Mouse (Mus musculus) embryonic facial prominence, embryonic 10.5 days (tissue): ENCODE measurements around the gene Cfhr1. TPM values are rescaled to one million over a fixed set of nuclear protein-coding genes. Genes with fewer than 3 reads are reported as not detected.

Source experiments
- DNase-seq: peaks from one replicate; pipeline ENCODE4 v3.0.0-alpha.2; 2017; ENCODE audit warnings: low spot score
- H3K27ac ChIP-seq: fragments of 300-500 bp; sonication (generic); replicated peaks from 2 replicates; pipeline ENCODE4 v1.5.1; 2016; ENCODE audit warnings: mild to moderate bottlenecking
- H3K27me3 ChIP-seq: fragments of 300-500 bp; sonication (generic); replicated peaks from 2 replicates; pipeline ENCODE4 v1.6.1; 2016; ENCODE audit warnings: low read depth, mild to moderate bottlenecking; ENCODE audit not compliant: poor library complexity, severe bottlenecking
- H3K36me3 ChIP-seq: fragments of 300-500 bp; sonication (generic); replicated peaks from 2 replicates; pipeline ENCODE4 v1.6.1; 2016; ENCODE audit warnings: mild to moderate bottlenecking, moderate library complexity
- H3K4me1 ChIP-seq: fragments of 300-500 bp; sonication (generic); 2 replicates; pipeline ENCODE4 v1.6.1; 2016
- H3K4me3 ChIP-seq: fragments of 300-500 bp; sonication (generic); 2 replicates; pipeline ENCODE4 v1.5.1; 2016; ENCODE audit warnings: mild to moderate bottlenecking, moderate library complexity
- H3K9me3 ChIP-seq: fragments of 300-500 bp; sonication (generic); 2 replicates; pipeline ENCODE4 v1.6.1; 2016; ENCODE audit warnings: mild to moderate bottlenecking
- WGBS: fragments of 180-500 bp; shearing (Covaris S2); methylation state at CpG from one replicate; pipeline ENCODE4 v1.1.7; 2016; 5-methylcytosine and 5-hydroxymethylcytosine counted together
- polyA plus RNA-seq: library from polyadenylated mRNA; unstranded; fragments of >200 nt; fragmentation: Nextera tagmentation; extraction: Ambion mirVana; gene quantifications from 2 replicates; pipeline ENCODE4 v1.2.1, GENCODE M21; 2016

The Cfhr1 gene
- not detected in 2 replicates for polyA plus RNA-seq

DNA sequence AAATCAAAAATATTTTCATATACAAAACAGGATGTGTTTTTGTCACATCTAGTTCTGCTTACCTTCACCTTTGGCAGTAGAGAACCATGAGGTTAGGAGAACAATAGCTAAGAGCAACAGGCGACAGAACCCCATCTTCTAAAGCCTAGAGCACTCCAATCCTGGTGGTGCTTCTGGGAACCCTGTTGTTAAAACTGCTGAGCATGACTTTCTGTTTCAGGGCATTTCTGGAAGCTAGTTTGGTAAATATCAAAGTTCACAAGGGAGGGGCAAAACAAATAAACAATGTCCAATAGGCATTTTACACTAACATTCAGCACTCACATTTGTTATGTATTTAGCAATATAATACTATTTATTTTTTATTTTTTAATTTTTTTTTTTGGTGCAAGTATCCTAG, at the start of gene Cfhr1:
TSS of gene Cfhr1 (minus strand) at position 249 of the 400 bp plus-strand sequence.
- Histone ChIP-seq H3K4me1 (no peaks in the 10 kb centered on the region), H3K9me3 (no peaks in the 10 kb centered on the region), H3K4me3 (no peak within 1 kb of the TSS), H3K27me3 (no peaks in the 10 kb centered on the region), H3K27ac (no peak within 1 kb of the TSS), H3K36me3 (no peaks in the 10 kb centered on the region)
- WGBS, result 69% methylated on average over 1 of the region's 1 CpGs
- no peak for DNase-seq

DNA sequence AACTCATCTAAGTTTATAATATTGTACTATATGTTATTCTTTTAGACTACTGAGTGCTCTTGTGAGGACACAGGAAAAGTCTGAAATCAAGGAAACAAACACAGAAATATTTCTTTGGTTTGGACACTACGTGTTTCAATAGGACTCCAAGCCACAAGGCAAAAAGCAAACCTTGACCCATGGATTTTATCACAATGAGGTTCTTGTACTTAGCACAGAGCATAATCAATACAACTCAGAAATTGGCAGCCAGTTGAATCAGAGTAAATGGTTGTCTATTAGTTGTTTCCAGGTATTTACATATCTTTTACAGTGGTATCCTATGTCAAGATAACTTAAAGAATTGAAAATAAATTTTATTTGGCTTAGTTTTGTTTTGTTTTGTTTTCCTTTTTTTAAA, 8.8 kb downstream of the Cfhr1 start:
- H3K27me3 ChIP-seq, result no peaks in the 10 kb centered on the region
- 78% methylated on average over 1 of the region's 1 CpGs for WGBS
- H3K4me1 ChIP-seq, result no peaks in the 10 kb centered on the region
- H3K4me3 ChIP-seq, result no peak overlapping the region
- no peaks in the 10 kb centered on the region for H3K9me3 ChIP-seq
- no peak overlapping the region for H3K27ac ChIP-seq
- H3K36me3 ChIP-seq, result no peaks in the 10 kb centered on the region
- DNase-seq, result no peak

DNA sequence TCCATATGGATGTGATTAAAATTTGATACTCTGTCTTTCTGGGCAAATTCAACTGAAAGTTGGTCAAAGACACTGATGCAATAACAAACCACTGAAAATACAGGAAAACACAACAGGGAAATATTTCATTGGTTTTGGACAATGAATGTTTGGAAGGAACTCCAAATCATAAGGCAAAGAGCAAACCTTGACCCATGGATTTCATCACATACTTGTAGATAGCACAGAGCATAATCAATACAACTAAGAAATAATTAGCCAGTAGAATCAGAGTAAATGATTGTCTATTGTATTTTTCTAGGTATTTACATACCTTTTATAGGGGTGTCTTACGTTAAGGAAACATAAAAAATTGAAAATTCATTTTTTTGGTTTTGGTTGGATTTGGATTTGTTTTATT, 11.5 kb downstream of the Cfhr1 start:
- Histone ChIP-seq H3K36me3 (no peaks in the 10 kb centered on the region), H3K9me3 (no peaks in the 10 kb centered on the region), H3K4me3 (no peak overlapping the region), H3K27ac (no peak overlapping the region), H3K4me1 (no peaks in the 10 kb centered on the region), H3K27me3 (no peaks in the 10 kb centered on the region)
- DNase-seq, result no peak
- WGBS, result 84% methylated on average over 1 of the region's 1 CpGs

DNA sequence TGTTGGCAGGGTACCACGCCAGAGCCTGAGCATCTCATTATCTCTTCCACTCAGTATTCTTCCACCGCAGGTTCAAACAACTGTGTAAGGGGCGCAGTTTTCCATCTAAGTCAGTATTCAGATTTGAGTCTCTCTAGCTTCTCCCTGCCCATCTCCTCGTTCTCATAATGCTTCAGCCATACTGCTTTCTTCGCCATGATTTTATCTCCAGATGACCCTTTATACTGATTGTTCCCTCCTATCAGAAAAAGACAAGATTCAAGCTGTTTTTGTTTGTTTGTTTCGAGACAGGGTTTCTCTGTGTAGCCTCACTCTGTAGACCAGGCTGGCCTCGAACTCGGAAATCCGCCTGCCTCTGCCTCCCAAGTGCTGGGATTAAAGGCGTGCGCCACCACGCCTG, 45.5 kb downstream of the Cfhr1 start:
- Histone ChIP-seq H3K4me1 (no peaks in the 10 kb centered on the region), H3K27me3 (no peaks in the 10 kb centered on the region), H3K27ac (no peak overlapping the region), H3K4me3 (no peak overlapping the region), H3K36me3 (no peaks in the 10 kb centered on the region), H3K9me3 (no peaks in the 10 kb centered on the region)
- 91% methylated on average over 12 of the region's 12 CpGs for WGBS
- DNase-seq, result no peak

DNA sequence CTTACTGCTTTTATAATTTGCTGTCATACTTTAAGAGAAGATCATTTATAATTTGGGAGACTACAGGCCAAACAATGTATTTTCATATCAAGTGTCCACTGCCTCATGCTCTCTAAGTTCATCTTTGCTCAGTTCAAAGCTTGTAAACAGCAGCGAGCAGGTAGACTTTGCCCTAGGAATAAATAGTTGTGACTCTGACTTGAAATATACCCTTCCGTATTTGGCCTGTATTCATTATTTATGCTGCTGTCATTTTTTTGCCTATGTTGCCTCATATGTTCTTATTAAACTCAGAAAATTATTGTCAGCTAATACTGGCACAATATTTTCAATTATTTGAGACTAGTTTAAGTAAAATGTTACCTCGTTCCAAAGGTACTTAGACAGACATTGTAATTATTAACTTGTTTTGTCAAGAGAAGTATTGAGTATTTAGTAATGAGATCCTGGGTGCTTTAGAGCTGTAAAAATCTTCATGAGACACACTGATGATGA, 58.8 kb downstream of the Cfhr1 start, which contains the start of gene F13b:
TSS of gene F13b (plus strand) at position 445 of the 495 bp plus-strand sequence.
- Histone ChIP-seq H3K27me3 (no peaks in the 10 kb centered on the region), H3K4me1 (no peaks in the 10 kb centered on the region), H3K4me3 (no peak within 1 kb of the TSS), H3K27ac (no peak within 1 kb of the TSS), H3K9me3 (no peaks in the 10 kb centered on the region), H3K36me3 (no peaks in the 10 kb centered on the region)
- 89% methylated on average over 3 of the region's 3 CpGs for WGBS
- DNase-seq, result no peak

DNA sequence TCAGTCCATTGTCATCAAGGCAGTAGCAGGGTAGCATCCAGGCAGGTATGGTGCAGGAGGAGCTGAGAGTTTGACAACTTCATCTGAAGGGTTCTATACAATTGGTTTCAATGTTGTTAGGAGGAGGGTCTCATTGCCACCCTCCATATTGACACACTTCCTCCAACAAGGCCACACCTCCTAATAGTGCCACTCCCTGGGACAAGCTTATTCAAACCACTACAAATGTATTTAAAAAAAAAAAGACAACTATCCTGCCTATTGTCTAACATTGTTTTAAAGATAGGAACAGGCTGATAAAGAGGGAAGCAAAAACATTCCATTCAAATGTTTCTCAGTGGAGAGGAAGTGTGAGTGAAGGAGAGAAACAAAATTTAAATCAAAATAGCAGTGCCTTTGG, 60.3 kb downstream of the Cfhr1 start:
- Histone ChIP-seq H3K4me1 (no peaks in the 10 kb centered on the region), H3K4me3 (no peak overlapping the region), H3K36me3 (peaks cover 11% of the 10 kb centered on the region), H3K9me3 (no peaks in the 10 kb centered on the region), H3K27me3 (no peaks in the 10 kb centered on the region), H3K27ac (no peak overlapping the region)
- no peak for DNase-seq

Other genes starting within 250 kb of the Cfhr1 start
- gene Crb1, start 183.2 kb downstream of the Cfhr1 start, polyA plus RNA-seq, result 0.25 and 0.38 TPM in 2 replicates
- gene Zbtb41, start 138.0 kb downstream of the Cfhr1 start, polyA plus RNA-seq, result 10.8 and 11.1 TPM in 2 replicates
- gene Aspm, start 105.5 kb downstream of the Cfhr1 start, polyA plus RNA-seq, result 20.2 and 21.8 TPM in 2 replicates
- not detected in 2 replicates for gene F13b, start 58.6 kb downstream of the Cfhr1 start, polyA plus RNA-seq
- not detected in 2 replicates for gene Gm4788, start 221.0 kb upstream of the Cfhr1 start, polyA plus RNA-seq